Mouse (Mus musculus): ENCODE measurements around the gene Gm11985. TPM values are rescaled to one million over a fixed set of nuclear protein-coding genes. Genes with fewer than 3 reads are reported as not detected.
A peak's percentile ranks its signal among the peaks of the same experiment; 100 is the strongest.

The Gm11985 gene
- polyA plus RNA-seq, 1 experiment from 2014 or later: 0.16 TPM

DNA sequence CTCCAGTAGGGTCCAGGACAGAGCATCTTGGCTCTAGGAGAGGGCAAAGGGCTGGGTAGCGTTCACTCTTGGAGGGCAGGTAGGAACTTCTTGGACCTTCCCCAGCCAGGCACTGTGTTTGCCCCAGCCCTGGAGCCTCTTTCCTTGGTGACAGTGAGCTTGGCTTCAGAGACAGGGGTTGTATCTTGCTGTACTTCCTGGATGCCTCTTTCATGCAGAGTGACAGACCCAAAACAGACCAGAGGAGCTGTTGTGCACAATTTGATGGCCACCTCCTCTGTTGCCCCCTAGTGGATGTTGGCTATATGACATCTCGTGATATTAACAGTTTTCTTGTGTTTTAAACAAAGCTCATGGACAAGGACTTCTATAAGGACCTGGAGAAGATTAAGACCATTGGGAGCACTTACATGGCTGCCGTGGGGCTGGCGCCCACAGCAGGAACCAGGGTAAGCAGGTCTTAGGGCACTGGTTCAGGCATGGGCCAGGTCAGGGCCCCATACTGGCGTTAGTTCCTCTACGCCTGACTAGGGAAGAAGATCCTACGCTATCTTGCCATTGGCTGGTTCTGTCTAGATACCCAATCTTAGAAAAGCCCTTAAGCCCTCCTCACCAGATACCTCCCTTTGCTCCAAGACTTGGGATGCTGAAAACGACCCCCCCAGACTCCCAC lies 26.7 kb downstream of the Gm11985 start:
- no peaks in the 10 kb centered on the region for H3K9me3 ChIP-seq (ENCODE audit: low read length)
- H3K27ac ChIP-seq (ENCODE audit: low read length): peak overlapping the region; percentile 71; the same call in 1 of the 2 replicates
- ATAC-seq (ENCODE audit: low FRiP score, low TSS enrichment): peak; percentile 31; the same call in 1 of the 2 replicates
- H3K36me3 ChIP-seq (ENCODE audit: insufficient read depth, low read length): no peaks in the 10 kb centered on the region
- H3K4me3 ChIP-seq (ENCODE audit: low read length): no peak overlapping the region
- H3K9ac ChIP-seq (replicated peaks; ENCODE audit: low read length): no peak overlapping the region
- H3K4me2 ChIP-seq (replicated peaks; ENCODE audit: low read depth, low read length): no peak overlapping the region
- H3K27me3 ChIP-seq (ENCODE audit: insufficient read depth, low read length): no peaks in the 10 kb centered on the region
- WGBS: 78% methylated on average over 8 of the region's 8 CpGs
- H3K4me1 ChIP-seq (ENCODE audit: insufficient read depth, low read length): peaks cover 14% of the 10 kb centered on the region

DNA sequence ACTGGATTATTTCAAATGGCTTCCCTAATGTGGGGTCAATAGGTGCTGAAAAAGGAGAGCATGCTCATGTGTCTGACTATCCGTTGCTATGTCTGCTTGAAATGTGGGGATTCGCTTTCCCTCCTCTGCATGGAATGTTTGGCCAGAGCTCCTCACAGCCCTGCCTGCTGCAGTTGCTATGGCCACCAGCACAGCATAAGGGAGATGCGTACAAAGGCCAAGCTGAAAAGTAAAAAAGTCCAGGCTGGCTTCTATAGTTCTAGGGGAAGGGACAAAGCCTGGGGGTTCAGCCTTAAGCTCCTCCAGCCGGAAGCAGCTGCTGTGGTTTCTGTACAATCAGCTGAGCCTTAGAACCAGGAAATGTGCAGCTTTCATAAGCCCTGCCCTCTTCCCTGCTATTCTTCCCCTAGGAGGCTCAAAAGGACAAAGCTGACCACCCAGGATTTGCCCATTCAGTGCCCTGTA lies 27.7 kb downstream of the Gm11985 start:
- Histone ChIP-seq H3K9ac (replicated peaks; ENCODE audit: low read length) (no peak overlapping the region), H3K9me3 (ENCODE audit: low read length) (no peaks in the 10 kb centered on the region), H3K36me3 (ENCODE audit: insufficient read depth, low read length) (no peaks in the 10 kb centered on the region), H3K4me1 (ENCODE audit: insufficient read depth, low read length) (peaks cover 14% of the 10 kb centered on the region), H3K4me2 (replicated peaks; ENCODE audit: low read depth, low read length) (no peak overlapping the region), H3K4me3 (ENCODE audit: low read length) (no peak overlapping the region), H3K27me3 (ENCODE audit: insufficient read depth, low read length) (no peaks in the 10 kb centered on the region), H3K27ac (ENCODE audit: low read length) (peak overlapping the region; percentile 71)
- 39% methylated on average over 4 of the region's 4 CpGs for WGBS
- peak; percentile 79 for ATAC-seq (ENCODE audit: low FRiP score, low TSS enrichment)

DNA sequence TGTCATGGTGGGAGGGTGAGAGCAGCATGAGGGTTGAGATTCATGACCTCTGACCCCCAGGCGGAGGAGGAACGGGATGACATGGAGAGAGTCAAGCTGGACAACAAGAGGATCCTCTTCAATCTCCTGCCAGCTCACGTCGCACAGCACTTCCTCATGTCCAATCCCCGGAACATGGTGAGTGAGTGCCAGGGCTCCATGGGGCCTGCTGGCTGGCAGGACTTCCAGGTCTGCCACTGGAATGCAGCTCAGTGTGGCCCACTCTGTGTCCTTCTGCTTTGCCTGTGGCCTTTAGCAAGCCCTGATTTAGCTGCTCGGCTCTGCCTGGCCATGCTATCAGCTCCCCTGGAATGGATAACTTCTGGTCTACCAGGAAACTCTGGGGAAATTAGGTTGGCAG lies 28.2 kb downstream of the Gm11985 start:
- Histone ChIP-seq H3K36me3 (ENCODE audit: insufficient read depth, low read length) (no peaks in the 10 kb centered on the region), H3K27ac (ENCODE audit: low read length) (peak overlapping the region; percentile 71), H3K9me3 (ENCODE audit: low read length) (no peaks in the 10 kb centered on the region), H3K4me1 (ENCODE audit: insufficient read depth, low read length) (peaks cover 14% of the 10 kb centered on the region), H3K4me3 (ENCODE audit: low read length) (no peak overlapping the region), H3K9ac (replicated peaks; ENCODE audit: low read length) (no peak overlapping the region), H3K27me3 (ENCODE audit: insufficient read depth, low read length) (no peaks in the 10 kb centered on the region), H3K4me2 (replicated peaks; ENCODE audit: low read depth, low read length) (no peak overlapping the region)
- ATAC-seq (ENCODE audit: low FRiP score, low TSS enrichment): no peak
- WGBS: 54% methylated on average over 6 of the region's 6 CpGs

DNA sequence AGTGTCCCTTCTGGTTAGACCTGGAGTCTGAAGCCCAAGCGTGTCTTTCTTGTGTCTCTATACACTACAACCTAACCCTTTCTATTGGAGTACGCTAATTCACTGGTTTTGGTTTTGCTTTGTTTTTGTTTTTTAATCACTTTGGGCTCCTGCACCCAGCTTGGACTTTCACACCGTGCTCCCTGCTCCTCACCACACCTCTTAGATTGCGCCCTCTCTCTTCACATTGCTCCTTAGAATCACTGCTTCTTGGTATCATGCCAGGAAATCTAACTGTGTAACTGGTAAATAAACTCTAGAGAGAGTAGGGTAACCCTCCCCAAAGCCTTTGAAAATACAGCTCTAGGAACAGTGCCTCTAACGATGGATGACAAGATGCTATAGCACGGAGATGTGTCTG lies 30.2 kb downstream of the Gm11985 start:
- WGBS: 88% methylated on average over 6 of the region's 6 CpGs
- no peak for ATAC-seq (ENCODE audit: low FRiP score, low TSS enrichment)

DNA sequence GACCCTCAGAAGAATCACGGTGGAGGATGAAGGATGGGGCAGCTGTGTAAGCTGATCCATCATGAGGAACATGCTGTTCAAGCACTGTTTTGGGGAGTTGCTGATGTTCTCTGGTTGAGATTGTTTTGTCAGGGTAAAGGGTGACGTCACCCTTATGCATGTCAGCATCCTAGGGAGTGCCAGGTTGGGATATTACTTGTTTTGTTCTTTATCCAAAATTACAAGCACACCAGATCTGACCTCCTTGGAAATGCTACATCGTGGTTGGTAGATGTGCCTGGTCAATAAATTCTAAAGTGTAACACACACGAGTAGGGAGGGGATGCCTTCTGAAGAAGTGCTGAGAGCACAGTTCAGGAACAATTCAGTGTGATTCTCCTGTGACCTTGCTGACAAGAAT lies 31.9 kb downstream of the Gm11985 start:
- no peaks in the 10 kb centered on the region for H3K36me3 ChIP-seq (ENCODE audit: insufficient read depth, low read length)

More for the DNA sequence above, 30.2 kb downstream of the Gm11985 start:
- Histone ChIP-seq H3K9ac (replicated peaks; ENCODE audit: low read length) (no peak overlapping the region), H3K4me3 (ENCODE audit: low read length) (no peak overlapping the region), H3K27me3 (ENCODE audit: insufficient read depth, low read length) (no peaks in the 10 kb centered on the region), H3K36me3 (ENCODE audit: insufficient read depth, low read length) (no peaks in the 10 kb centered on the region), H3K4me2 (replicated peaks; ENCODE audit: low read depth, low read length) (no peak overlapping the region), H3K4me1 (ENCODE audit: insufficient read depth, low read length) (peaks cover 14% of the 10 kb centered on the region), H3K9me3 (ENCODE audit: low read length) (no peaks in the 10 kb centered on the region), H3K27ac (ENCODE audit: low read length) (no peak overlapping the region)

DNA sequence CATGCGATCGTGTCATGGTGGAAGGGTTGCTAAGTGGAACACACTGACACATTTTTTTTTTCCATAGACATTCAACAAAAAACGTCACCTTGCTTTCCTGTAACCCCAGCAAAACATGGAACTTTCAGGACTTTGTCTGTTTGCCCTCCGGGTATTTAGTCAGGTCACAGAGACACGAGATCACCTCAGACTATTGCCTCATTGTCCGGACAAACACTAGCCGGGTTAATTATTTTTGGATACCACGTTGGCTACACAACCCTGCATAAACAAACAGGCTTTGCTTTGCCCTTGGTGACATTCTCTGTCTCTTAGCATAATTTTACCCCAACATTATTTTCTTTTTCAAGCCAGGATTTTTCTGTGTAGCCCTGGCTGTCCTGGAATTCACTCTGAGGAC lies 35.3 kb downstream of the Gm11985 start:
- Histone ChIP-seq H3K9me3 (ENCODE audit: low read length) (no peaks in the 10 kb centered on the region), H3K4me2 (replicated peaks; ENCODE audit: low read depth, low read length) (no peak overlapping the region), H3K4me1 (ENCODE audit: insufficient read depth, low read length) (no peaks in the 10 kb centered on the region), H3K36me3 (ENCODE audit: insufficient read depth, low read length) (no peaks in the 10 kb centered on the region), H3K9ac (replicated peaks; ENCODE audit: low read length) (no peak overlapping the region), H3K27ac (ENCODE audit: low read length) (no peak overlapping the region), H3K27me3 (ENCODE audit: insufficient read depth, low read length) (no peaks in the 10 kb centered on the region), H3K4me3 (ENCODE audit: low read length) (no peak overlapping the region)
- 76% methylated on average over 8 of the region's 8 CpGs for WGBS
- no peak for ATAC-seq (ENCODE audit: low FRiP score, low TSS enrichment)

More for the DNA sequence above, 31.9 kb downstream of the Gm11985 start:
- H3K9ac ChIP-seq (replicated peaks; ENCODE audit: low read length): no peak overlapping the region
- peaks cover 14% of the 10 kb centered on the region for H3K4me1 ChIP-seq (ENCODE audit: insufficient read depth, low read length)
- no peak for ATAC-seq (ENCODE audit: low FRiP score, low TSS enrichment)
- no peak overlapping the region for H3K4me2 ChIP-seq (replicated peaks; ENCODE audit: low read depth, low read length)
- no peak overlapping the region for H3K4me3 ChIP-seq (ENCODE audit: low read length)
- H3K27ac ChIP-seq (ENCODE audit: low read length): no peak overlapping the region
- 27% methylated on average over 4 of the region's 4 CpGs for WGBS
- no peaks in the 10 kb centered on the region for H3K27me3 ChIP-seq (ENCODE audit: insufficient read depth, low read length)
- no peaks in the 10 kb centered on the region for H3K9me3 ChIP-seq (ENCODE audit: low read length)

DNA sequence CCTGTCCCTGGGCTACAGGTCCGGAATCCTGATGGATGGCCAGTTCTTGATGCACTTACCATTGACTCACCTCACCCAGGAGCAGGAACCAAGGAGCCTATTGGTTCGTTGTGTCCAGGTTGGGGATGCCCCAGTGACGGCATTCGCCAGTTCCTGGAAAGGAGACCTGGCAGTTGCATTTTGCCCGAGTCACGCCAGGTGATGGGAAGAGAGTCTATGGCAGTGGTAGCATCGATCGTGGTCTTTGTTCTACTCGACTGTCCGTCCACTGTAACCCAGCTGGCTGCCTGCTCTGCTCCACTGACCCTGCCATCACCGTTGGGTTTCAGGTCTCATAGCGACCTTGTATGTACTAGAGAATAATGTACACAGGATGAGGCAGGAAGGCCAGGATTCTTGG lies 36.0 kb downstream of the Gm11985 start:
- no peak for ATAC-seq (ENCODE audit: low FRiP score, low TSS enrichment)
- H3K4me1 ChIP-seq (ENCODE audit: insufficient read depth, low read length): no peaks in the 10 kb centered on the region
- H3K27me3 ChIP-seq (ENCODE audit: insufficient read depth, low read length): no peaks in the 10 kb centered on the region
- H3K36me3 ChIP-seq (ENCODE audit: insufficient read depth, low read length): no peaks in the 10 kb centered on the region
- H3K27ac ChIP-seq (ENCODE audit: low read length): no peak overlapping the region
- no peak overlapping the region for H3K9ac ChIP-seq (replicated peaks; ENCODE audit: low read length)
- H3K4me3 ChIP-seq (ENCODE audit: low read length): no peak overlapping the region
- no peak overlapping the region for H3K4me2 ChIP-seq (replicated peaks; ENCODE audit: low read depth, low read length)
- WGBS: 87% methylated on average over 12 of the region's 12 CpGs
- no peaks in the 10 kb centered on the region for H3K9me3 ChIP-seq (ENCODE audit: low read length)

DNA sequence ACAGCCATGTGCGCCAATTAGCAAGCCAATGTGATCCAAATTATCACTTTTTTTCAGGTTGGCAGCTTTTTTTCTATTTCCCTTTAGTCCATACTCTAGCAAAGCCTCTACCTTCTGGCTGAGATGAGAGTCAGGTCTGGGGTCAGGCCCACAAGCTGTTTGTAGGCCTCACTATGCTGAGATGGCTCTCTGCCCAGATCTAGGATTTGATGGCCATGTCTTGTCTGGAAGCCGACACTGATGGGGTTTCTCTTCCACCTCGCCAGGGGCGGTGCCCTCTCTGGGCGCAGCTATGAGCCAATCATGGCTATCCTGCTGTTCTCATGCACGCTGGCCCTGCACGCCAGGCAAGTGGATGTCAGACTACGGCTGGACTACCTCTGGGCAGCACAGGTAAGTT lies 37.9 kb downstream of the Gm11985 start:
- 96% methylated on average over 8 of the region's 8 CpGs for WGBS
- Histone ChIP-seq H3K27me3 (ENCODE audit: insufficient read depth, low read length) (no peaks in the 10 kb centered on the region), H3K27ac (ENCODE audit: low read length) (no peak overlapping the region), H3K9me3 (ENCODE audit: low read length) (no peaks in the 10 kb centered on the region), H3K36me3 (ENCODE audit: insufficient read depth, low read length) (no peaks in the 10 kb centered on the region), H3K4me3 (ENCODE audit: low read length) (no peak overlapping the region), H3K4me1 (ENCODE audit: insufficient read depth, low read length) (no peaks in the 10 kb centered on the region), H3K9ac (replicated peaks; ENCODE audit: low read length) (no peak overlapping the region), H3K4me2 (replicated peaks; ENCODE audit: low read depth, low read length) (no peak overlapping the region)
- no peak for ATAC-seq (ENCODE audit: low FRiP score, low TSS enrichment)

DNA sequence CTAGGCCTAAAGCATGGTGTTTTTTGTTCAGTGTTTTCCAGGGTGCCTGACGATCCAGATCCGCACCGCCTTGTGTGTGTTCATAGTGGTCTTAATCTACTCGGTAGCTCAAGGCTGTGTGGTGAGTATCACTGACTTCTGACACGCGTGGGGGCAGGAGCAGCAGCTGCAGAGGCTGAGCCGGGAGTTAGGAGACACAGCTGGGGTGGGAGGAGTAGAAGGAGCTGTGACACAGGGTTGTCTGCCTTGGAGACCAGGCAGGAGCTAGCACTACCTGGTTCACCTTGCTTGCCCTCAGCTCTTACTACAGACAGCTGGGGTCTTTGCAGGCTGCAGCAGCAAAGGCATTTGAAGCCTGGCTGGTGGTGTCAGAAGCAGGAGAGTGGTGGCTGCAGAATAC lies 38.9 kb downstream of the Gm11985 start:
- WGBS: 45% methylated on average over 7 of the region's 7 CpGs
- Histone ChIP-seq H3K4me3 (ENCODE audit: low read length) (no peak overlapping the region), H3K4me1 (ENCODE audit: insufficient read depth, low read length) (no peaks in the 10 kb centered on the region)

DNA sequence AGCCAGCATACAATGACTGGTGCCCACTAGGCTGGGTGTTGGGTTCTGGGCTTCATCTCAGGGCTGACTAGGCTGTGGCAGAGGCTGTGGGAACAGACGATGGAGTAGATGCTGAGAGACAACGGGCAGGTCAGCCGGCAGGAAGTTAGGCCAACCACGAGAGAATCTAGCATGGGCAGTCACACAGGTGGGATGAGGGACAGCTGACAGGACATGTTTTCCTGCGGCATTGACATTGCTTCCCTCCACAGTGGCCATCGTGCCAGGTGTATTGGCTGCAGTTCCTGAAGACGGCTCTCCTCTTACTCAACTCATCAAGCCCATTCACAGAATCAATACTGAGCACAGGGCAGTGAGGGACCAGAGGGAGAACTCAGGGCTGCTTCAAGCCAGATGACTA lies 40.4 kb downstream of the Gm11985 start:
- H3K4me2 ChIP-seq (replicated peaks; ENCODE audit: low read depth, low read length): no peak overlapping the region
- H3K9me3 ChIP-seq (ENCODE audit: low read length): no peaks in the 10 kb centered on the region
- H3K9ac ChIP-seq (replicated peaks; ENCODE audit: low read length): no peak overlapping the region
- no peaks in the 10 kb centered on the region for H3K4me1 ChIP-seq (ENCODE audit: insufficient read depth, low read length)
- 81% methylated on average over 7 of the region's 7 CpGs for WGBS
- H3K36me3 ChIP-seq (ENCODE audit: insufficient read depth, low read length): no peaks in the 10 kb centered on the region
- H3K27ac ChIP-seq (ENCODE audit: low read length): no peak overlapping the region
- H3K27me3 ChIP-seq (ENCODE audit: insufficient read depth, low read length): no peaks in the 10 kb centered on the region
- no peak overlapping the region for H3K4me3 ChIP-seq (ENCODE audit: low read length)
- no peak for ATAC-seq (ENCODE audit: low FRiP score, low TSS enrichment)

More for the DNA sequence above, 38.9 kb downstream of the Gm11985 start:
- H3K36me3 ChIP-seq (ENCODE audit: insufficient read depth, low read length): no peaks in the 10 kb centered on the region
- no peak overlapping the region for H3K4me2 ChIP-seq (replicated peaks; ENCODE audit: low read depth, low read length)
- no peak overlapping the region for H3K27ac ChIP-seq (ENCODE audit: low read length)
- H3K9me3 ChIP-seq (ENCODE audit: low read length): no peaks in the 10 kb centered on the region
- peak; percentile 25; the same call in 1 of the 2 replicates for ATAC-seq (ENCODE audit: low FRiP score, low TSS enrichment)
- H3K27me3 ChIP-seq (ENCODE audit: insufficient read depth, low read length): no peaks in the 10 kb centered on the region
- no peak overlapping the region for H3K9ac ChIP-seq (replicated peaks; ENCODE audit: low read length)
